Mouse (Mus musculus) MEL (cell line): Measurements from ENCODE around the gene Abtb1. TPM values are rescaled to one million over a fixed set of nuclear protein-coding genes. Genes with fewer than 3 reads are reported as not detected.

Experiments
- DNase-seq: peaks from one replicate; pipeline ENCODE4 v3.0.0; 2011; ENCODE audit warnings: low read depth, low spot score
- H3K27ac ChIP-seq: 2 replicates; pipeline ENCODE4 v1.5.1; 2012; ENCODE audit warnings: low read depth, mild to moderate bottlenecking, control low read depth, low read length, moderate library complexity; ENCODE audit not compliant: control insufficient read depth
- H3K27me3 ChIP-seq, 2 experiments: fragments of 150-350 bp in 1 of 2; sonication (generic) in 1 of 2; 2 replicates each; pipeline ENCODE4 v1.6.1; 2012; ENCODE audit warnings: low read length in 2 of 2, mild to moderate bottlenecking in 2 of 2, improper control_type of control experiment in 1 of 2, moderate library complexity in 1 of 2; ENCODE audit not compliant: insufficient read depth in 2 of 2, control insufficient read depth in 1 of 2
- H3K36me3 ChIP-seq, 2 experiments: 2 replicates each; pipeline ENCODE4 v1.6.1; 2012 to 2014; ENCODE audit warnings: low read length in 2 of 2, improper control_type of control experiment in 1 of 2, inconsistent platforms in 1 of 2, mild to moderate bottlenecking in 1 of 2; ENCODE audit not compliant: insufficient read depth in 2 of 2, control insufficient read depth in 1 of 2
- H3K4me1 ChIP-seq, 2 experiments: fragments of 150-350 bp in 1 of 2; sonication (generic) in 1 of 2; 2 replicates each; pipeline ENCODE4 v1.6.1; 2012; ENCODE audit warnings: low read length in 2 of 2, improper control_type of control experiment in 1 of 2, mild to moderate bottlenecking in 1 of 2; ENCODE audit not compliant: insufficient read depth in 2 of 2, control insufficient read depth in 1 of 2
- H3K4me3 ChIP-seq, 2 experiments: fragments of 150-350 bp in 1 of 2; sonication (generic) in 1 of 2; 2 replicates each; pipeline ENCODE4 v1.5.1; 2012; ENCODE audit warnings: low read depth in 2 of 2, low read length in 2 of 2, mild to moderate bottlenecking in 2 of 2, moderate library complexity in 2 of 2, control low read depth in 1 of 2, improper control_type of control experiment in 1 of 2; ENCODE audit not compliant: control insufficient read depth in 1 of 2, insufficient read depth in 1 of 2
- H3K79me2 ChIP-seq: 2 replicates; pipeline ENCODE4 v1.6.1; 2012; ENCODE audit warnings: mild to moderate bottlenecking, low read length, moderate library complexity; ENCODE audit not compliant: control insufficient read depth, poor library complexity, insufficient read depth
- H3K9ac ChIP-seq: 2 replicates; pipeline ENCODE4 v1.6.1; 2012; ENCODE audit warnings: low read depth, mild to moderate bottlenecking, control low read depth, low read length, moderate library complexity; ENCODE audit not compliant: control insufficient read depth, poor library complexity, severe bottlenecking
- H3K9me3 ChIP-seq: fragments of 150-350 bp; sonication (generic); replicated peaks from 2 replicates; pipeline ENCODE4 v1.6.1; 2012; ENCODE audit warnings: mild to moderate bottlenecking, low read length, improper control_type of control experiment, moderate library complexity; ENCODE audit not compliant: insufficient read depth
- BHLHE40 ChIP-seq: IDR thresholded peaks from 2 replicates; pipeline ENCODE4 v1.6.1; 2012; ENCODE audit warnings: low read depth, mild to moderate bottlenecking, inconsistent platforms, low read length, improper control_type of control experiment, borderline replicate concordance
- CHD1 ChIP-seq: IDR thresholded peaks from 2 replicates; pipeline ENCODE4 v1.6.1; 2012; ENCODE audit warnings: low read depth, mild to moderate bottlenecking, inconsistent platforms, low read length, improper control_type of control experiment
- CTCF ChIP-seq, 3 experiments: IDR thresholded peaks in 2 of 3; conservative IDR thresholded peaks in 1 of 3; 2 replicates each; pipeline ENCODE4 v1.5.1; 2011 to 2012; ENCODE audit warnings: low read length in 3 of 3, low read depth in 2 of 3, mild to moderate bottlenecking in 2 of 3, improper control_type of control experiment in 1 of 3, inconsistent platforms in 1 of 3, mixed read lengths in 1 of 3, moderate library complexity in 1 of 3; ENCODE audit not compliant: control insufficient read depth in 1 of 3, insufficient read depth in 1 of 3, poor library complexity in 1 of 3, severe bottlenecking in 1 of 3
- E2F4 ChIP-seq: IDR thresholded peaks from 2 replicates; pipeline ENCODE4 v1.6.1; 2011; ENCODE audit warnings: low read depth, low read length, improper control_type of control experiment, borderline replicate concordance
- ELF1 ChIP-seq: IDR thresholded peaks from 2 replicates; pipeline ENCODE4 v1.6.1; 2014; ENCODE audit warnings: low read depth, mild to moderate bottlenecking, inconsistent platforms, low read length, improper control_type of control experiment, moderate library complexity
- EP300 ChIP-seq, 2 experiments: IDR thresholded peaks; 2 replicates each; pipeline ENCODE4 v1.6.1; 2011; ENCODE audit warnings: improper control_type of control experiment in 2 of 2, low read length in 2 of 2, low read depth in 1 of 2, mild to moderate bottlenecking in 1 of 2
- ETS1 ChIP-seq: IDR thresholded peaks from 2 replicates; pipeline ENCODE4 v1.6.1; 2012; ENCODE audit warnings: low read depth, mild to moderate bottlenecking, inconsistent platforms, low read length, improper control_type of control experiment, moderate library complexity
- GABPA ChIP-seq: IDR thresholded peaks from 2 replicates; pipeline ENCODE4 v1.6.1; 2012; ENCODE audit warnings: low read depth, mild to moderate bottlenecking, inconsistent platforms, low read length, improper control_type of control experiment, moderate library complexity
- HCFC1 ChIP-seq: IDR thresholded peaks from 2 replicates; pipeline ENCODE4 v1.6.1; 2012; ENCODE audit warnings: low read depth, mild to moderate bottlenecking, inconsistent platforms, low read length, improper control_type of control experiment, moderate library complexity
- JUND ChIP-seq: IDR thresholded peaks from 2 replicates; pipeline ENCODE4 v1.6.1; 2011; ENCODE audit warnings: low read depth, mild to moderate bottlenecking, improper control_type of control experiment, low read length
- MAFK ChIP-seq: IDR thresholded peaks from 2 replicates; pipeline ENCODE4 v1.6.1; 2011; ENCODE audit warnings: low read depth, mild to moderate bottlenecking, low read length, improper control_type of control experiment, borderline replicate concordance
- MAX ChIP-seq: IDR thresholded peaks from 2 replicates; pipeline ENCODE4 v1.6.1; 2011; ENCODE audit warnings: low read length, improper control_type of control experiment
- MEF2A ChIP-seq: IDR thresholded peaks from 2 replicates; pipeline ENCODE4 v1.6.1; 2014; ENCODE audit warnings: low read depth, mild to moderate bottlenecking, inconsistent platforms, low read length, improper control_type of control experiment; ENCODE audit not compliant: poor library complexity, insufficient replicate concordance, severe bottlenecking; ENCODE audit errors: extremely low read depth
- MYB ChIP-seq: IDR thresholded peaks from 2 replicates; pipeline ENCODE4 v1.6.1; 2011; ENCODE audit warnings: mild to moderate bottlenecking, low read depth, low read length, improper control_type of control experiment
- MYC ChIP-seq: IDR thresholded peaks from 2 replicates; pipeline ENCODE4 v1.6.1; 2011; ENCODE audit warnings: low read depth, mild to moderate bottlenecking, low read length, improper control_type of control experiment, moderate library complexity
- NRF1 ChIP-seq: IDR thresholded peaks from 2 replicates; pipeline ENCODE4 v1.6.1; 2014; ENCODE audit warnings: low read depth, mild to moderate bottlenecking, inconsistent platforms, low read length, improper control_type of control experiment, moderate library complexity; ENCODE audit not compliant: poor library complexity, insufficient read depth, severe bottlenecking
- POLR2AphosphoS5 ChIP-seq: IDR thresholded peaks from 2 replicates; pipeline ENCODE4 v1.6.1; 2012; ENCODE audit warnings: low read depth, borderline replicate concordance, mild to moderate bottlenecking, inconsistent platforms, low read length, moderate library complexity, mixed read lengths
- RAD21 ChIP-seq: IDR thresholded peaks from 2 replicates; pipeline ENCODE4 v1.6.1; 2011; ENCODE audit warnings: mild to moderate bottlenecking, low read depth, low read length, improper control_type of control experiment
- RCOR1 ChIP-seq: IDR thresholded peaks from 2 replicates; pipeline ENCODE4 v1.6.1; 2012; ENCODE audit warnings: low read depth, mild to moderate bottlenecking, inconsistent platforms, low read length, improper control_type of control experiment
- SIN3A ChIP-seq: IDR thresholded peaks from 2 replicates; pipeline ENCODE4 v1.6.1; 2012; ENCODE audit warnings: low read length, improper control_type of control experiment, inconsistent platforms
- TAL1 ChIP-seq: IDR thresholded peaks from 2 replicates; pipeline ENCODE4 v1.6.1; 2012; ENCODE audit warnings: mild to moderate bottlenecking, inconsistent platforms, low read length, moderate library complexity, mixed read lengths
- USF1 ChIP-seq: IDR thresholded peaks from 2 replicates; pipeline ENCODE4 v1.6.1; 2014; ENCODE audit warnings: low read depth, mild to moderate bottlenecking, inconsistent platforms, low read length, improper control_type of control experiment, moderate library complexity
- USF2 ChIP-seq, 2 experiments: IDR thresholded peaks; 2 replicates each; pipeline ENCODE4 v1.6.1; 2011 to 2012; ENCODE audit warnings: improper control_type of control experiment in 2 of 2, low read length in 2 of 2, borderline replicate concordance in 1 of 2, inconsistent platforms in 1 of 2, low read depth in 1 of 2, mild to moderate bottlenecking in 1 of 2; ENCODE audit not compliant: insufficient read depth in 1 of 2
- ZC3H11A ChIP-seq: IDR thresholded peaks from 2 replicates; pipeline ENCODE4 v1.6.1; 2012; ENCODE audit warnings: low read depth, mild to moderate bottlenecking, inconsistent platforms, low read length, improper control_type of control experiment
- ZMIZ1 ChIP-seq: IDR thresholded peaks from 2 replicates; pipeline ENCODE4 v1.6.1; 2012; ENCODE audit warnings: low read depth, mild to moderate bottlenecking, inconsistent platforms, low read length, improper control_type of control experiment, moderate library complexity
- polyA plus RNA-seq, 2 experiments: library from polyadenylated mRNA; stranded (reverse) in 1 of 2; unstranded in 1 of 2; fragments of >175 nt in 1 of 2; fragments of >200 nt in 1 of 2; gene quantifications; 2 replicates each; pipeline versions ENCODE4 v1.2.1 to v1.2.4; 2012; ENCODE audit warnings: low replicate concordance in 2 of 2, low read depth in 1 of 2; ENCODE audit not compliant: insufficient read length in 2 of 2, insufficient read depth in 1 of 2, missing spikeins in 1 of 2
- total RNA-seq: library from RNA; depleted of rRNA; stranded (reverse); fragments of 300-350 nt; gene quantifications from 2 replicates; pipeline ENCODE4 v1.2.3, GENCODE M21; 2012

Abtb1 gene
- total and polyA plus RNA-seq, 3 experiments: 7.4 to 16.9 TPM; not detected in 1

DNA sequence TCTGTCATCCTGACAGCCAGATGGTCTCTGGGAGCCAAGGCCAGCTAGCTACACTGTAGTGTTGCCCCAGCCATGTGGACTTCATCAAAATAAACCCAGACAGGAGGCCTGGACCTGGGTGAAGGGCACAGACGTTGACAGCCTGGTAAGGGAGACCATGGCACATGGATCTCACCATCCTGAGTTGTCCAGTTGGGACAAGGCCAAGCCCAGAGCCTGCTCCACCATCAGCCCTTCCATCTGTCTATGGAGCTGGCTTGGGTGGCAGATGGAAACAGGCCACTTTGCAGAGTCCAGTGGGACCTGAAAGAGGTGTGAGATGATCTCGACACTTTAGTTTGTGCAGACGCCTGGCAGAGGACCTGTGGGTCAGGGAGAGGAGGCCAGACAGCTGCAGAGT lies 41.0 kb downstream of the Abtb1 start:
- Histone ChIP-seq H3K4me3 (no peak overlapping the region), H3K4me1 (no peaks in the 10 kb centered on the region), H3K27ac (no peak overlapping the region), H3K79me2 (no peaks in the 10 kb centered on the region), H3K27me3 (peaks cover 2 to 6% of the 10 kb centered on the region in 2 experiments; a peak in 3 of 4 replicates), H3K9me3 (no peaks in the 10 kb centered on the region), H3K9ac (no peak overlapping the region), H3K36me3 (no peaks in the 10 kb centered on the region)
- no peak for DNase-seq
- no peak for TF ChIP-seq ELF1
- no peak for TF ChIP-seq RCOR1
- TF ChIP-seq POLR2AphosphoS5: no peak
- TF ChIP-seq GABPA: no peak
- TF ChIP-seq CTCF (IDR thresholded peaks at IDR 0.05 in 2 of 3, conservative IDR thresholded peaks at IDR 0.05 in 1 of 3; ENCODE audit: control insufficient read depth in 1 of 3, insufficient read depth in 1 of 3, low read depth in 2 of 3, low read length in 3 of 3, poor library complexity in 1 of 3, severe bottlenecking in 1 of 3): no peak
- TF ChIP-seq JUND: no peak
- TF ChIP-seq EP300 (IDR thresholded peaks at IDR 0.05; ENCODE audit: low read depth in 1 of 2, low read length in 2 of 2): no peak
- TF ChIP-seq TAL1: no peak
- no peak for TF ChIP-seq MAFK
- no peak for TF ChIP-seq HCFC1

DNA sequence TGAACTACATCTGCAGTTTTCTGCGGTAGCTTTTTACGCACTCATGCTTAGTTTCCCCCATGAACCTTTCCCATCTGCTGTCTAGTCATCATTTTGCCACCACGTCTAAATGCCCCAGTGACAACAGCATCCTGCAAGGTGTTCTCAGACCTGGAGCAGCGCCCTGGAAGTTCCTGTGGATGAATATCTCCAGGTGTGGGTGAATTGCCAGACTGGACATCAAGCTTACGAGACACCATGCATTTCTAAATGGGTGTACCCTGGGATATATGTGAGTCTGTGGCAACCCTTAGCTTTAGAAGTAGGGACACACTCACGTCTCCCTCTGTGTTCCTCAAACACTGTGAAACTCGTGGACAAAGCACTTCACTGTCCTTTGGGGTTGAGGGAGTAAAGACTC lies 41.6 kb downstream of the Abtb1 start:
- no peak overlapping the region for H3K4me3 ChIP-seq
- H3K9ac ChIP-seq: no peak overlapping the region
- TF ChIP-seq RAD21: no peak
- no peak for TF ChIP-seq USF2 (IDR thresholded peaks at IDR 0.05; ENCODE audit: borderline replicate concordance in 1 of 2, insufficient read depth in 1 of 2, low read depth in 1 of 2, low read length in 2 of 2)
- TF ChIP-seq CTCF (IDR thresholded peaks at IDR 0.05 in 2 of 3, conservative IDR thresholded peaks at IDR 0.05 in 1 of 3; ENCODE audit: control insufficient read depth in 1 of 3, insufficient read depth in 1 of 3, low read depth in 2 of 3, low read length in 3 of 3, poor library complexity in 1 of 3, severe bottlenecking in 1 of 3): no peak
- TF ChIP-seq, all 39 proteins: peak for 0
- no peak for DNase-seq
- Histone ChIP-seq H3K27ac (no peak overlapping the region), H3K9me3 (no peaks in the 10 kb centered on the region), H3K79me2 (no peaks in the 10 kb centered on the region), H3K36me3 (no peaks in the 10 kb centered on the region), H3K27me3 (peaks cover 4 to 8% of the 10 kb centered on the region in 2 experiments), H3K4me1 (no peaks in the 10 kb centered on the region)

DNA sequence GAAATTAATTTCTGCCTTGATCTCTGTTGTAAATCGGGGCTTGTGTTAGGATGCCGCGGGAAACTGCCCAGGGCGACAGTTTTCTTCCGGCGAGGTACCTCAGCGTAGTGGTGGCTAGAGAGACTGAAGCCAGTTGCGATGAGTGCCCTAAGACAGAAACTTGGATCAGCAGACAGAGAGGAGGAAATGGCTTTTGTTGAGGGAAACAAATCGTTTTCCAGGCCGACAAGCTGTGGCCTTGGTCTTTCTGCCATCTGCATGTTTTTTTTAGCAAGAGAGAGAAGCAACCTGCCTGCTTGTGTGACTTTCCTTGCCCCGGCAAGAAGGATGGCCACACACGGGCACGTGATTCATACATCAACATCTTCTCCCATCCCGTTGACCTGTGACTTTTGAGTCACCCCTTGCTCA lies 47.2 kb downstream of the Abtb1 start:
- no peak overlapping the region for H3K4me3 ChIP-seq
- H3K9me3 ChIP-seq: no peaks in the 10 kb centered on the region
- no peak for DNase-seq
- H3K4me1 ChIP-seq: no peaks in the 10 kb centered on the region
- no peaks in the 10 kb centered on the region for H3K79me2 ChIP-seq
- H3K36me3 ChIP-seq: no peaks in the 10 kb centered on the region
- no peak overlapping the region for H3K27ac ChIP-seq
- H3K9ac ChIP-seq: no peak overlapping the region
- peaks cover 9 to 12% of the 10 kb centered on the region in 2 experiments for H3K27me3 ChIP-seq
- TF ChIP-seq ETS1 (no peak), E2F4 (no peak), MYC (no peak), CHD1 (no peak), BHLHE40 (no peak), MAX (no peak), USF1 (no peak), RCOR1 (no peak), NRF1 (no peak), ZC3H11A (no peak), RAD21 (no peak), ZMIZ1 (no peak), MYB (no peak), SIN3A (no peak), MAFK (no peak), MEF2A (no peak)
